Mouse (Mus musculus): Measurements from ENCODE around the gene Scgb1b27.
"Not testable (repeated sequence)": the region's sequence is repeated elsewhere in the genome, so short reads cannot be mapped to it uniquely, and the experiment has no call there.

Scgb1b27 gene

DNA sequence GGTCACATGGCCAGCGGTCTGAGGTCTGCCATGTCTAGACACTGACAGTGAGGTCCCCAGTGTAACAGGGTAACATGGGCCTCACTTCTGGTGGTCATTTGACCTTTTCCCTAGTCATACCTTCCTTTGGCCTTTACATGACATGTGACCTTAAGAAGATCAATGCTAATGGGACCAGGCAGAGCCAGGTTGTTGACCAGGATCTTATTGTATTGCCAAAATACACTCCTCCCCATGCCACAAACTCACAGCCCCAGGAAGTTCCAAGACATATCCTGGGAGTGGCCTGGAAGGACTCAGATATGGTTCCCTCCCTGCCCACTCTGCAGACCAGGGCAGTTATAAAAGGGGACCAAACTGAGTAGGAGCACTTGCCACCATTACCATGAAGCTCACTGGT lies at the start of gene Scgb1b27:
TSS of gene Scgb1b27 (plus strand) at position 301 of the 400 bp plus-strand sequence.
- DNase-seq (ENCODE audit: low spot score in 2 of 2): not testable (repeated sequence)

- not testable (repeated sequence) for DNase-seq (ENCODE audit: low spot score in 2 of 2)
Measured at GRCm38 (mm10) chr7:33982281-33982680, 39.0 kb upstream of the Scgb1b27 start.

DNA sequence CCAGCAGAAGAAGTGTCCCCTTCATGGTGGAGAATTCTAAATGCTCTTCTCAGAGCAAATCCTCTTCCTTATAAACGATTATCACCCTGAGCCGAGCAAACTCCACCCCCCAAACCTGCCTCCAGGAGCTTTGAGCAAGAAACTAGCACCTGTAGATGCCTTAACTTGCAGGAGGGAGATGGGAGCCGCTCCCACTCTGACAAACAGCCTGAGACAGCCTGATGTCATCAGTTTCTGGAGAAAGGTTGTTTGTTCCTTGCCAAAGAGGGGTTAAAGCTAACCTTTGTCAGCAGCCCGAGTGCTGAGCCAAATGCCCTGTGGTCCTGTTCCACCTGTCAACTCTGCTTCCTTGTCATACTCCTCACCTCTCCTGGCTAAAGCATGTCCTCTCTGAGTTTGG lies 7.4 kb upstream of the Scgb1b27 start, which contains the start of gene Scgb2b27:
TSS of gene Scgb2b27 (minus strand) at position 101 of the 400 bp plus-strand sequence.
- DNase-seq (ENCODE audit: low spot score in 2 of 2): no peak

- DNase-seq (ENCODE audit: low spot score in 2 of 2): no peak
Measured at GRCm38 (mm10) chr7:34025641-34026040, 4.4 kb downstream of the Scgb1b27 start.

GRCm38 (mm10) chr7:34027202-34027601 lies 5.9 kb downstream of the Scgb1b27 start:
- DNase-seq (ENCODE audit: low spot score in 2 of 2): not testable (repeated sequence)

DNA sequence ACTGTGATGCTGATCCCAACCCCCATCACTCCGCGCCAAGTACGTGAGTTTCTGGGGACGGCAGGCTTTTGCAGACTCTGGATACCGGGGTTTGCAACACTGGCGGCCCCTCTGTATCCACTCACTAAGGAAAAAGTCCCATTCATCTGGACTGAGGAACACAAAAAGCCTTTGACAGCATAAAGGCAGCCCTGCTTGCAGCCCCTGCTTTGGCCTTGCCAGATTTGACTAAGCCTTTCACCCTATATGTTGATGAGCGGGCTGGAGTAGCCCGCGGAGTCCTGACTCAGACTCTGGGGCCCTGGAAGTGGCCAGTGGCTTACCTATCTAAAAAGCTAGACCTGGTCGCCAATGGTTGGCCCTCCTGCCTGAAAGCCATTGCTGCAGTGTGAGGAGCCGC lies 8.7 kb downstream of the Scgb1b27 start:
- DNase-seq (ENCODE audit: low spot score in 2 of 2): no peak

- DNase-seq (ENCODE audit: low spot score in 2 of 2): not testable (repeated sequence)
Measured at GRCm38 (mm10) chr7:34034579-34034978, 13.3 kb downstream of the Scgb1b27 start.

DNA sequence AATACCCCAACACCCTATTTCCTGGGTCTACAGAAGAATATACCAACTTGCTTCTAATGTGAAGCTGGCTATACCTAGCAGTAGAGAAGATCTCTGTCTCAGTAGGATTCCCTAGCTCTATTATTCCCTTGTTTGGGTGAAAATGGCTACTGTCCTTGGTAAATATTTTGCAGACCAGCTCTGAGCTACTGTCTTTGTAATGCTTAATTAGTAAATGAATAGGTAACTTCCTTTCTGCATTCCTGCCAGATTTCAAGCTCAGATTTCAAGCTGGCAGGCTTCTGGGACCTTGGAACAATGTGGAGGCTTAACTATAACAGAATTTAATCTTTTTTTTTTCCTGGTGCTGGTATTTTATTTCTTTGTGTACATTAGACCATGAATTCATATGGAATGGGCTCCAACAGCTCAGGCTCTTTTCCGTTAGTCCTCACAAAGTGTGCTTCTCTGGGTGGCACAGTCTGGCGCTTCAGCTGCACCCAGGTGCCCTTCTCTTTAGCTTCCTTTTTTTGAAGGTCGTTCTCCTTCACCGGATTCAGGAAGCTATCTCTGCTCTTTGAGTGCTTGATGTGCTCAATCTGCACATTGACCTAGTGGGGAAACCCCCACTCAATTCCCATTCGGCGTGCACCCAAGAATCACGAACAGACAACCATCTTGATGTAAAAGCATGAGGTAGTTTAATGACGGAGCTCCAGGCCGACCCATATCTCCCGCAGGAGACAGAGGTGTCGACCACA lies 15.0 kb downstream of the Scgb1b27 start:
- DNase-seq (ENCODE audit: low spot score in 2 of 2): not testable (repeated sequence)

DNA sequence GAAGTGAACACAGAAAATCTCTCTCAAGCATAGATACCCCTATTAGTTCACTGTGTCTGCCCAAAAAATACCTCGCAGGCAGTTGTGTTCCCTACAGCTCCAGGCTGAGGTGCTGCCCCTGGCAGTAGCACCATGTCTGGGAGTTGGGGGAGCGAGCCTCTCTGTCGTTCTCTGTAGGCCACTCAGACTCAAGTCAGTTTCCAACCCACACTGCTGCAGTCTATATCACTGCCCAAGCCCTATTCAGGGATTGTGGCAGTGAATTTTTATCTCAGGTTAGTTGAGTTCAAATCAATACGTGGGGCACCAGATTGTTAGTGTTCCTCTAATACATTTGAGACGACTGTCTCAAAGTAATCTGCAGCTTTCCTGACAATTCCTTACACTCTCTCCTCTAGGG lies 46.8 kb downstream of the Scgb1b27 start:
- DNase-seq (ENCODE audit: low spot score in 2 of 2): not testable (repeated sequence)

Data from thymus, postnatal 10 days (tissue).